Mouse (Mus musculus): ENCODE measurements at regions not wholly inside any gene's neighbourhood (a gene's known extent, or its start where the extent isn't known, plus 50 kb on each side); places are given as distances from the start of the nearest gene placed in this dataset.

GRCm38 (mm10) chr10:66951231-66951822 is 144.6 kb upstream of the Jmjd1c start:
- 80% methylated on average over 8 of the region's 8 CpGs for WGBS (ENCODE audit: insufficient replicate concordance)
- TF ChIP-seq CTCF (IDR thresholded peaks at IDR 0.05; ENCODE audit: low read depth), result no peak
- no peaks in the 10 kb centered on the region for H3K27me3 ChIP-seq (ENCODE audit: insufficient read depth, low read length)
- H3K9ac ChIP-seq (replicated peaks), result no peak overlapping the region
- no peak overlapping the region for H3K4me3 ChIP-seq (ENCODE audit: low read depth, low read length)
- no peak for ATAC-seq
- 0 out of 2 replicates have a peak, but pooled peaks cover 3% of the 10 kb centered on the region for H3K4me1 ChIP-seq (ENCODE audit: insufficient read depth)
- no peak overlapping the region for H3K27ac ChIP-seq (ENCODE audit: low read depth)
- H3K4me2 ChIP-seq (ENCODE audit: low read depth, low read length), result no peak overlapping the region
- H3K36me3 ChIP-seq (replicated peaks; ENCODE audit: insufficient read depth, low read length), result no peaks in the 10 kb centered on the region
- DNase-seq, result no peak
- H3K9me3 ChIP-seq (ENCODE audit: low read length), result no peaks in the 10 kb centered on the region

GRCm38 (mm10) chr10:66951935-66952334 is 144.0 kb upstream of the Jmjd1c start:
- H3K4me3 ChIP-seq (ENCODE audit: low read depth, low read length), result no peak overlapping the region
- no peak overlapping the region for H3K4me2 ChIP-seq (ENCODE audit: low read depth, low read length)
- H3K9me3 ChIP-seq (ENCODE audit: low read length), result no peaks in the 10 kb centered on the region
- ATAC-seq (no peak), DNase-seq (no peak)
- H3K9ac ChIP-seq (replicated peaks), result no peak overlapping the region
- no peaks in the 10 kb centered on the region for H3K36me3 ChIP-seq (replicated peaks; ENCODE audit: insufficient read depth, low read length)
- H3K27ac ChIP-seq (ENCODE audit: low read depth), result no peak overlapping the region
- 58% methylated on average over 9 of the region's 9 CpGs for WGBS (ENCODE audit: insufficient replicate concordance)
- no peak for TF ChIP-seq EP300 (IDR thresholded peaks at IDR 0.05; ENCODE audit: low read depth)
- no peak for TF ChIP-seq CTCF (IDR thresholded peaks at IDR 0.05; ENCODE audit: low read depth)
- no peaks in the 10 kb centered on the region for H3K27me3 ChIP-seq (ENCODE audit: insufficient read depth, low read length)
- H3K4me1 ChIP-seq (ENCODE audit: insufficient read depth), result 0 out of 2 replicates have a peak, but pooled peaks cover 3% of the 10 kb centered on the region

GRCm38 (mm10) chr10:66953248-66953975 is 142.5 kb upstream of the Jmjd1c start:
- 49% methylated on average over 10 of the region's 10 CpGs for WGBS (ENCODE audit: insufficient replicate concordance)
- ATAC-seq (no peak), DNase-seq (no peak)
- Histone ChIP-seq H3K4me1 (ENCODE audit: insufficient read depth) (0 out of 2 replicates have a peak, but pooled peaks cover 3% of the 10 kb centered on the region), H3K4me2 (ENCODE audit: low read depth, low read length) (0 out of 2 replicates have a peak overlapping the region, but pooled peaks have one; percentile 10), H3K27me3 (ENCODE audit: insufficient read depth, low read length) (no peaks in the 10 kb centered on the region), H3K27ac (ENCODE audit: low read depth) (0 out of 2 replicates have a peak overlapping the region, but pooled peaks have one; percentile 0), H3K9ac (replicated peaks) (no peak overlapping the region), H3K9me3 (ENCODE audit: low read length) (no peaks in the 10 kb centered on the region), H3K36me3 (replicated peaks; ENCODE audit: insufficient read depth, low read length) (no peaks in the 10 kb centered on the region), H3K4me3 (ENCODE audit: low read depth, low read length) (no peak overlapping the region)
- TF ChIP-seq CTCF (IDR thresholded peaks at IDR 0.05; ENCODE audit: low read depth), result no peak
- no peak for TF ChIP-seq EP300 (IDR thresholded peaks at IDR 0.05; ENCODE audit: low read depth)

GRCm38 (mm10) chr10:66953976-66954505 is 141.9 kb upstream of the Jmjd1c start:
- WGBS (ENCODE audit: insufficient replicate concordance), result 45% methylated on average over 4 of the region's 4 CpGs

GRCm38 (mm10) chr10:66955430-66955829 is 140.5 kb upstream of the Jmjd1c start:
- Histone ChIP-seq H3K27ac (ENCODE audit: low read depth) (no peak overlapping the region), H3K4me3 (ENCODE audit: low read depth, low read length) (no peak overlapping the region), H3K4me2 (ENCODE audit: low read depth, low read length) (no peak overlapping the region), H3K9me3 (ENCODE audit: low read length) (no peaks in the 10 kb centered on the region), H3K4me1 (ENCODE audit: insufficient read depth) (0 out of 2 replicates have a peak, but pooled peaks cover 3% of the 10 kb centered on the region), H3K9ac (replicated peaks) (no peak overlapping the region), H3K27me3 (ENCODE audit: insufficient read depth, low read length) (no peaks in the 10 kb centered on the region), H3K36me3 (replicated peaks; ENCODE audit: insufficient read depth, low read length) (no peaks in the 10 kb centered on the region)
- 46% methylated on average over 5 of the region's 5 CpGs for WGBS (ENCODE audit: insufficient replicate concordance)
- TF ChIP-seq EP300 (IDR thresholded peaks at IDR 0.05; ENCODE audit: low read depth) (no peak), CTCF (IDR thresholded peaks at IDR 0.05; ENCODE audit: low read depth) (no peak)
- DNase-seq, result no peak
- ATAC-seq, result no peak

More at GRCm38 (mm10) chr10:66953976-66954505, 141.9 kb upstream of the Jmjd1c start:
- peak; percentile 40 for ATAC-seq
- DNase-seq, result no peak
- Histone ChIP-seq H3K4me2 (ENCODE audit: low read depth, low read length) (no peak overlapping the region), H3K9me3 (ENCODE audit: low read length) (no peaks in the 10 kb centered on the region), H3K27ac (ENCODE audit: low read depth) (0 out of 2 replicates have a peak overlapping the region, but pooled peaks have one; percentile 0), H3K27me3 (ENCODE audit: insufficient read depth, low read length) (no peaks in the 10 kb centered on the region), H3K9ac (replicated peaks) (no peak overlapping the region), H3K4me1 (ENCODE audit: insufficient read depth) (0 out of 2 replicates have a peak, but pooled peaks cover 3% of the 10 kb centered on the region), H3K36me3 (replicated peaks; ENCODE audit: insufficient read depth, low read length) (no peaks in the 10 kb centered on the region), H3K4me3 (ENCODE audit: low read depth, low read length) (no peak overlapping the region)
- TF ChIP-seq EP300 (IDR thresholded peaks at IDR 0.05; ENCODE audit: low read depth) (no peak), CTCF (IDR thresholded peaks at IDR 0.05; ENCODE audit: low read depth) (no peak)

- H3K9me3 ChIP-seq (ENCODE audit: low read length), result no peaks in the 10 kb centered on the region
- TF ChIP-seq CTCF (IDR thresholded peaks at IDR 0.05; ENCODE audit: low read depth), result no peak
- TF ChIP-seq EP300 (IDR thresholded peaks at IDR 0.05; ENCODE audit: low read depth), result no peak
- H3K27me3 ChIP-seq (ENCODE audit: insufficient read depth, low read length), result no peaks in the 10 kb centered on the region
- no peak overlapping the region for H3K27ac ChIP-seq (ENCODE audit: low read depth)
- no peak for DNase-seq
- WGBS (ENCODE audit: insufficient replicate concordance), result 85% methylated on average over 4 of the region's 4 CpGs
- no peak overlapping the region for H3K4me3 ChIP-seq (ENCODE audit: low read depth, low read length)
- no peak overlapping the region for H3K4me2 ChIP-seq (ENCODE audit: low read depth, low read length)
- H3K9ac ChIP-seq (replicated peaks), result no peak overlapping the region
- no peaks in the 10 kb centered on the region for H3K36me3 ChIP-seq (replicated peaks; ENCODE audit: insufficient read depth, low read length)
- ATAC-seq, result no peak
- 0 out of 2 replicates have a peak, but pooled peaks cover 3% of the 10 kb centered on the region for H3K4me1 ChIP-seq (ENCODE audit: insufficient read depth)
Measured at GRCm38 (mm10) chr10:66956619-66957018, 139.3 kb upstream of the Jmjd1c start.
